Mouse (Mus musculus) urinary bladder, adult 2 months (tissue): ENCODE measurements around the gene Col6a1. TPM values are rescaled to one million over a fixed set of nuclear protein-coding genes. Genes with fewer than 3 reads are reported as not detected.
"Not testable (repeated sequence)": the region's sequence is repeated elsewhere in the genome, so short reads cannot be mapped to it uniquely, and the experiment has no call there.

ENCODE experiments used
- DNase-seq: peaks from one replicate; pipeline ENCODE4 v3.0.0; 2022; ENCODE audit warnings: low spot score
- polyA plus RNA-seq: library from polyadenylated mRNA; depleted of rRNA; stranded (reverse); fragments of >200 nt; gene quantifications from 2 replicates; pipeline ENCODE4 v1.2.3, GENCODE M21; 2012; rRNA removed

The Col6a1 gene
- 412 and 521 TPM in 2 replicates for polyA plus RNA-seq

DNA sequence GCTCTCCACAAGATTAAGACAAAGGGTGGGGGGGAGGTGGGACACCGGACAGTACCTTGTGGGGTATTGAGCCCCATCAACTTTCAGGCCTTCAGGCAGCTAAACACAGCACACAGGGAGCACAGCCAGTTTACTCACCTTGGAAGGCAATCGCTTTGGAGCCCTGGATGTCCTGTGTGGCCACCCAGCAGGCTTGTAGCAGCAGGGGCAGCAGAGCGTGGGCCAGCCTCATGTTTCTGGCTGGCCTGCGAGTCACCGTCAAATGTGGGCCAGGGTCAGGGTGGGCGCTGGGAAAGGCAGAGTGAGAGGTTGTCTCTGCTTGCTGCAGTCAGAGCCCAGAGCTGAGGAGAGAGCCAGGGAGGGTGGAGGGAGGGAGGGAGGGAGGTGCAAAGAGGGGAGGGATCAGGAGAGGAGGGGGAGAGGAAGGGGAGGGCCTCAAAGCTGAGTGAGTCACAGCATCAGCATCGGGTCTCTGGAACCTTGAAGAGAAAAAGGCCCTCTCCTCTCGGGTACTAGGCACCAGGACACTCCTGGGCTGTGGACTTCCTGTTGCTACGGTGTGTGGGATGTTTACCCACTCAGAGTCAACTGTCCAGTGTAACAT lies at the start of gene Col6a1:
Gene Col6a1, minus strand, starts transcription at position 487 of the 604 bp plus-strand sequence.
- no peak for DNase-seq

DNA sequence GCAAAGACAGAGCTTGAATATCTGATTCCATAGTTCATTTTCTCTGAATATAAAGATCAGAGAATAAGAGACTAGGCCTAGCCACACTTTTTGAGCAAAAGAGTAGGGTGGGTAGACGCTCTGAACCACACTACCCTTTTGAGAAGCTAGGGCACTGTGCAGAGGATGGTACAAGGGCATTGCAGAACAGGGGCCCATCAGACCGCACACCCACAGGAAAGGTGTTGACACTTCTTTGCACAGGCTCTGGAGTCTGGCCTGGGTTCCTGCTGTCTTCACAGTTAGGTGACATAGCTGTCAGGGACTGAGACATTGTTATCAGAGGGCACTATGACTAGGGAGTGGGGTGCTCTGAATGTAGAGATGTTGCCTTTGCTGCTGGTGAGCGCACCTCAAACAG lies 45.7 kb upstream of the Col6a1 start:
- DNase-seq, result no peak

- no peak for DNase-seq
These were observed 45.1 kb upstream of the Col6a1 start for GRCm38 (mm10) chr10:76771086-76771485.

DNA sequence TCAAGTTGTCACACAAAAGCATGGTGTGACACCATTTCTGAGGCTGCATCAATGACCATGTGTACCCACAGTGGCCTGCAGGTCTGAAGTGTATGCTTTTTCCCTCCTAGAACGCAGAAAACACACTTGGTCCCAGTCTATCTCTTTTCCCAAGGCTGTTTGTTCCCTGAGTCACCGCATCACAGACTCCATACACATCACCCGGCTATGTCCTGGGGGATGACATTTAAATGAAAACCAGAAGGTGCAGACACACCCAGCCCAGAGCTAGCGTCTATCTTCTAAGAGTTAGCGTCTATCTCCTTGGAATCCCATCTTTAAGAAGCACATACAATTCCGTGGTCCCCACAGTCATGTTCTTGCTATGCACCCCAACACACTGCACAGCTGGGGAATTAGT lies 43.6 kb upstream of the Col6a1 start:
- DNase-seq, result peak; percentile 6

- DNase-seq, result no peak
These were observed 40.2 kb upstream of the Col6a1 start for GRCm38 (mm10) chr10:76766196-76766595.

DNA sequence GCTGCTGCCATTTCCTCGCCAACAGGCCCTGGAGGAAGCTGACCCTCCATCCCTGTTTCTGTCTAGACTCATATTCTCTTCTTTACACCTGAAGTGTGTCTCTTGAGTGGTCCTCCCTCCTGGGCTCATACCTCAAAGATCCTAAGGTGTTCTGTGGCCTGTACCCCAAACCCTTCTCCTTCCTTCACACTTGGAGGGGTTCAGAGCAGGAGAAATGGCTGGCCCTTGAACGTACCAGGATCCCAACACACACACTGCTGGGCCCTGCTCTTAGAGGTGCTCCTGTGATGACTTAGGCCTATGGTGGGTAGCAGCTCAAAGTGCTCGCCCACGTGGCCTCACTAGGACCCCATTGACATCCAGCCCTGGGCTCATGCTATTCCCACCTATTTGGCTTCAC lies 39.0 kb upstream of the Col6a1 start:
- no peak for DNase-seq

DNA sequence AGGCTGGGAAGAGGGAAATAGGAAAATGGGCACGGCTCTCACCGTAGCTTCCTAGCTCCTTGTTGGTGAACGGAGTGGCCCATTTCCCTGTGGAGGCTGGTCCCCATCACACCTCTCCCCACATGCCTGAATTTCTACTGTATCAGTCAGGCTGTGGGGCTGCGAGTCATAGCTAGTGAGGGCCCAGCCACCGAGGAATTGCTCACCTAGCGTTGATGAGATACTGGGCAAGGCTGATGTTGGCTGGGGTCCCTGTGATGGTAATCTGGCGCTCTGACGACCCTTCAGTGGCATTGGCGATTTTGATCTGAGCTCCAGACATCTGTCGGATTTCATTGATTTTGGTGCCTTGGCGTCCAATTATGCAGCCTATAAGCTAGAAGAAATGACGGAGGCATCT lies 37.0 kb upstream of the Col6a1 start:
- DNase-seq, result no peak

DNA sequence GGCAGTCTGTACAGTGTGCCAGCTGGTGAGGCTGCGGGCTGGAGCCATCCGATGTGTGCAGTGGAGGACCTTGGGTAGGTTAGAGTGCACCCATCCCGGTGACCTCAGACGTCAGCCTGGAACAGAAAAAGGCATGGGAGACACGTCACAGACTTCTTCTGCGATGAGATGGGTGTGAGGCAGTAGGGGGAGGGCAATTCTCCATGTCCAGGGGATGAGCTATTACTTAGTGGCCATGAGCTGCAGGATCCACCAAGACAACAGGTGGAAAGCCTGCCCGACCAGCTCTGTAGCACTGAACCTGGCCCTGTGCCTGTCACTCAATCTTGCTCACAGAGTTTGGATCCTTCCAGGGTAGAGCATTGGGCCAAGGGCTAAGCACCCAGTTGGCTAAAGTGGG lies 36.4 kb upstream of the Col6a1 start:
- DNase-seq, result no peak

- DNase-seq, result no peak
These were observed 33.9 kb upstream of the Col6a1 start for GRCm38 (mm10) chr10:76759878-76760277.

GRCm38 (mm10) chr10:76753640-76754039 lies 27.7 kb upstream of the Col6a1 start:
- no peak for DNase-seq

GRCm38 (mm10) chr10:76744267-76744666 lies 18.3 kb upstream of the Col6a1 start:
- DNase-seq, result not testable (repeated sequence)

DNA sequence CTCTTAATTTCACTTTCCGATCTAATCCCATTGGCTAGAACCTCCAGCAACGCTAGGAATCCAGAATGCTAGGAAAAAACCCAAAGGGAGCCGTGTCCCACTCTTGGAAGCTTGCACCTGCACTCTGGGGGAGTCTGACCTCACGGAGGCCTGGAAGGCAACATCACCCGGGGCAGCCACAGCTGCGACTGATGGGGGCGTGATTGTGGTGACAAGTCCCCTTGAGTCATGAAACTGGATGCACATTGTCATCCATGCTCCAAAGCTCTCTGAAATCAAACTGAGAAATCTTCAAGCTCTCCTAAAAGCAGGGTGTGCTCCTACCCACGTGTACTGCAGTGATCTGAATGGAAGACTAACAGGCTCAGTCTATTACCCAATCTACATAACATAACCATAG lies 10.8 kb upstream of the Col6a1 start:
- no peak for DNase-seq

- peak; percentile 62 for DNase-seq
These were observed 9.0 kb upstream of the Col6a1 start for GRCm38 (mm10) chr10:76734979-76735378.

DNA sequence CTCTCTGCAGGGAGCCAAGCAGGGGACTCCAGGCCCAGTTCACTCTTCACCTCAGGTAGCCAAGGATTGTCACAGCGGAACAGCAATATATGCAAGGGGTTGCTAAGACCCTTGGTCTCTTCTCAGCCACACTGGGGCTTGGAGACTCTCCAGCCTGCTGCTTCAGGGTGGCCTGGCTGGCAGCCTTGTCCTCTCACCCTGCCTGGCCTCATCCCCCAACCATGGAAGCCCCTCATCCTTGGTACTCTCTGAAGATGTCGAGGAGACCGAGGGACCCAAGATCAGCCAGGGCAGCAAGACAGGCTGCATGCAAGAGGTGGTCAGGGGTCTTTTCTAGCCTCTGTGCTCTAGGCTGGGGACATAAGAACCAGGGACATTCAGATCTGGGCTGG lies 7.7 kb upstream of the Col6a1 start:
- DNase-seq, result no peak

GRCm38 (mm10) chr10:76732881-76733676 lies 7.1 kb upstream of the Col6a1 start:
- no peak for DNase-seq

DNA sequence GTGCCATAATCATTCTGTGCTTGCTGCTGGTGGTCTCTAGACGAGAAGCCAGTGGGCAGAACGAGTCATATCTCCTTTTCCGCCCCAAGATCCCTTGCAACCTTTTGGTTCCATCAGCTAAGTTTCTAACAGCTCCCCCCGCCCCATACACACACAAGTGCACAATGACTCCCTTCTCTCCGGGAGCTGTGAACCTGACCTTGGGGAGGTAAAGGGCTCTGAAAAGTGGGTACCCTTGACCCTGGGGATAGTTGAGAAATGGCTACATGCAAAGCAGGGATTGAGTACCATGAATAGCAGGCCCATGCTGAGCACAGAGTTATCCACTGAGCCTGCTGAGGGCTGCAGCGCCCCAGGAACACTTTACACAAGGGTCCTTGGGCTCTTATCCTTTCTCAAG lies 6.4 kb upstream of the Col6a1 start:
- DNase-seq, result no peak

- DNase-seq, result no peak
These were observed 5.8 kb upstream of the Col6a1 start for GRCm38 (mm10) chr10:76731621-76732239.

GRCm38 (mm10) chr10:76729631-76730620 lies 4.0 kb upstream of the Col6a1 start:
- DNase-seq, result no peak

- DNase-seq, result peak; percentile 61
These were observed 2.4 kb upstream of the Col6a1 start for GRCm38 (mm10) chr10:76728369-76728768.

DNA sequence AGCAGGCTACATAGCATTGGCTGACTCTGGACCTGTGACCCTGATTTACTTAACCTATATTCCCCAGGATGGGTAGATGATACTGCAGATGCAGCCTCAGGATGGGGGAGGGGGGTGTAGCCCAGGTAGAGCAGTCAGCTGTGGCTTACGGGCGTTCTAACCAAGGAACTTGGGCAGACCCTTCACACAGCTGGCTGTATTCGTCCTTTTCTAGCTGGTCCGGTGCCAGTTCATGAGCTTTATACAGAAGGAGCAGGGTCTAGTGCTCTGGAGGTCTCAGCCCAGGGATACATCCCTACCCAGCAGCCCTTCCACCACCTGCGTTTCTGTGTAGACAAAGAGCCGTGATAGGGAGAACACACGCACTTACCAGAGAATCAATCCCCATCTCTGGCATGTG lies 1.3 kb upstream of the Col6a1 start:
- DNase-seq, result no peak

DNA sequence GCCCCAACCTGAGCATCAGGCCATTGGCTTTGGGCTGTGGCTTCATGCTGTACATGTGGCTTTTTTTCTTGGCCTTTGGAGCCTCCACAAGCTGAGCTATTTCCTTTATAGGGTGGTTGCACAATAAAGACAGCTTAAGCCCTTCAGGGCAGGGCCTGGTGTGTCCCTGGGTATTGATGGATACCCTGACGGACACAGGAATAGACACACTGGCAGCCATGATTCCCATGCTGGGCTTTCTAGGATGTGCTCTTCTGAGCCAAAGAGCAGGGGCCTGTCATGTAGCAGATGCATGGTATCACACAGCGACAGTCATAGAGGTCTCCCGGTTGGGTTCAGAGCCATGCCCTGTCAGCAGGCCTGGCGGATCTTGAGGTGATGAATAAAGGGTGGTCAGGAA lies 898 bp upstream of the Col6a1 start:
- DNase-seq, result no peak

DNA sequence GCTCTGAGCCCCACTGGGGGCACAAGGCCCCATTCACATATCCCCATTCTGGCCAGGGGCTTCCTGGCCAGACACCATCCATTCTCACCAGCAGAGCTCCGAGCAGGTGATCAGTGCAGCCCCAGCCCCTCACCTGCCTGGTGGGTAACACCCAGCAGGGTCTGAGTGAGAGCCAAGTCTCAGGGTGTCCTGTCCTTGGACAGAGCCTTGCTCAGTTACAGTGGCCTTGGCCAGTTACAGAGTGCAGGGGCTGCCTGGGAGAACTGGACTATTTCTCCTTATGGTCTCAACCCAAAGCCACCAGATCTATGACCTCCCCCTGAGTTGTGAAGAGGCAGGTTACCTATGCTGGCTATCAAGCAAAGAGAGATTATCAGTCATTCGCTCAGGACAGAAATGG lies 871 bp downstream of the Col6a1 start:
- peak; percentile 19 for DNase-seq
